Mouse (Mus musculus) spleen, adult 12 weeks (tissue): ENCODE results near the gene Usp3.

Experiments
- DNase-seq: peaks from one replicate; pipeline ENCODE4 v3.0.0; 2022; ENCODE audit warnings: low spot score

The Usp3 gene

DNA sequence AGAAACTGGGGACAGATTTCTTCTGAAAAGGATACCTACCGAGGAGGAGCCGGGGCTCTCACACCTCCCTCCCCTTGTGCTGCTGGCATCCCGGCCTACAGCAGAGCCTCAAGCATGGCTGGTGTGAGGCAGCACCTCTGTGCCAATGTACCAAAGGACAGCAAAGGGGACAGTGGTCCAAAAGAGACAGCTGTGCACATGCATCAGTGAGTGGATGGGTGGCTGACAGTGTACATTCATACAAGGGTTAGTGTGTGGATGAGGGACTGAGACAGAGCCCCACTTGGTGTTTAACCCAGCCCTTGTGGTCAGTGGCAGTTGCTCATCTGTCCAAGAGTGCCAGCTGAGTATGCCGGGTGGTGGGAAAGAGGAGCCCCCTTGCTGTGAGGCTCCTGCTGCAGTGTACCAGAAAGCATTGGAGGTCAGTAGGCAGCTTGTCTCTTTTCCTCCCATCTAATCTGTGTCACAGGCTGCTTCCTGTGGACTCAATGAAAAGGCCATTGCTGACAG is 84.0 kb downstream of the Usp3 start:
- DNase-seq = no peak

DNA sequence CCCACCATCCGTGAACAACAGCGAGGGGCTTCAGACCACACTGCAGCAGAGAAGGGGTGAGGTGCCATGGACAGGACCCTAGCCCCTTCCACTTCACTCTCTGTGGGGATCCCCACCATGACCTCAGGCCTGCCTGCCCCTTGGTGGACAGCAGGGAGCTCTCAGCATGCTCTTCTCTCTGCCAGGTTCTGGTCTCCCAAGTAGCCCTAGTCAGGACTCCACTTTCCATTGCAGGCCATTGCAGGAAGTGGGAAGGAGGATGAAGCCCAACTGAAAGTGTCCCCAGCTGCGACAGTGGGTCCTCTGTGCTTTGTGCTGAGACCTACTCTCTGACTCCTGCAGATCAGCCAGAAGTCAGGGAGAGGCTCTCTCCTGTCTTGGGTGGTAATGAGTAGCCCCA is 85.3 kb downstream of the Usp3 start:
- DNase-seq = no peak

DNA sequence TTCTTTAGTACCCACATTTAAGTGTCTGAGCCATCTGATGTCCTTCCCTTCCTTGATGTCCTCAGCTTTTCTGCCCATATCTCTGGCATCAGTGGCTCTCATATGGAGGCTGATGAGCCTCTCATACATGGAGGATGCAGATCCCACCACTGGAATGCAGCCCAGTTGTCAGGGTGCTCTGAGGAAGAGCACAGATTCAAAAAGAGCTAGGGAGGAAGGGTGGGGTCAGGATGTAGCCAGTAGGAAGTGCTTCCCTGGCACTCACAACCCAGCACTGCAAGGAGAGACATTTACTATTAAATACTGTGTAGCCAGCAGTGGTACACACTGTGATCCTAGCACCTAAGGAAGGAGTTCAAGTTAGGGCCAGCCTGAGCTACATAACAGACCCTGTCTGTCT is 86.5 kb downstream of the Usp3 start:
- no peak for DNase-seq

DNA sequence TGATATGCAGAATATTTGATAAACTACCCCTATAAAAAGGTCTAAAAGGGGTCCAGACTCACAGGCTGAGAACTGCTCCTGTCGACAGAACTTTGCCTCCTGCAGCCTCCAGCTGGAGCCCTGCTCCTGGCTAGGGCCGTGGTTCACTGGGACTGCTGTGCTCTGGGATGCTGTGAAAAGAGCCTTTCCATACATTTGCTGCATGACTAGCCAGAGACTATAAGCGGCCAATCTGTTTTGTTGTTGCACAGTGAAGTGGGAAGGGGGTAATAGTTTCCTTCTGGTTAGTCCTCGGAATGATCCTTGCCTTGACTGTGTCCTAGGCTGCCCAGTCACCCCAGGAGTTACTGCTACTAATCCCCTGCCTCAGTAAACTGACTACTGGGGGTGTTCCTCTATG is 86.9 kb downstream of the Usp3 start:
- no peak for DNase-seq

DNA sequence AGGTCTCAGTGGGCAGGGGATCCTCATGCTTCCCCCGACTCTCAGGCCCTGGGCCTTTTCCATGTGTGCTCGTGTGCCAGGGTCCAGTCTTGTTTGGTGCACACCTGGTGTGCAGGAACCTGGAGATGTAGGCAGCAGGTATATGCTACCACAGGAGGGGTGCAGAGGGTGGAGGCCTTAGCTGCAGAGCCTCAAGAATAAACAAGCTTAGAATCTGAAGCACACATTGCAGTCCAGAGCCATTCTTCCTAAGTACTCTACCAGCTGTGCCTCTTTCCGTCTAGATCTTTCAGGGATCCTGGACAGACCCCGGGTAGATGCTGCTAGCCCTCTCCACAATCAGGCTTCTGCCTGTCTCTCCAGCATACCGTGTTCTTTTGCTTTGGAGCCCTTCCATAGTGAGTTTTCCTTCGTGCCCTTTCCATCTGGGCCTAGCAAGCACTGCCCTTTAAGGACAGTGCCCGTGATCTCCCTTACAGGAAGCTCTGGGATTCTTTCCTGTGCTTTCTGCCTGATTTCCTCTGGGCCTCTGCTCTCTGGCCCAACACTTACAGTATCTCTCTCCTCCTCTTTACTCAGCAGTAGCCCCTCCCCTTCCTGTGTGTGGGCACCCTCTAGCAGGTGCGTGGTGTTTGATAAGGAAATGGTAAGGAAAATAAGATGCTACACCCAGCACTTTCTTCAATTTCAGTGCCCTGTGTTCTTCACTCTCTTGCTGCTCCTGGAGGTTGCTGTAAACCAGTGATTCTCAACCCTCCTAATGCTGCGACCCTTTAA is 87.6 kb downstream of the Usp3 start:
- DNase-seq = peak; percentile 64

DNA sequence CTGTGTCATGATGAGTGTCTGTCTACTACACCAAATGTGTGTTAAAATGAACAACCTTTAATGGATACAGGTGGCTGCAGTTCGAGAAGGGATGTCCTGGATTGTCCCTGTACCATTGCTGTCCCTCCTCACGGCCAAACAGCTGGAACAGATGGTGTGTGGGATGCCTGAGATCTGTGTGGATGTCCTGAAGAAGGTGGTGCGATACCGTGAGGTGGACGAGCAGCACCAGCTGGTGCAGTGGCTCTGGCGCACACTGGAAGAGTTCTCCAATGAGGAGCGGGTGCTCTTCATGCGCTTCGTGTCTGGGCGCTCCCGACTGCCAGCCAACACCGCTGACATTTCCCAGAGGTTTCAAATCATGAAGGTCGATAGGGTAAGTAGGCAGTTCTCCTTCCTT is 88.4 kb downstream of the Usp3 start:
- DNase-seq = no peak

DNA sequence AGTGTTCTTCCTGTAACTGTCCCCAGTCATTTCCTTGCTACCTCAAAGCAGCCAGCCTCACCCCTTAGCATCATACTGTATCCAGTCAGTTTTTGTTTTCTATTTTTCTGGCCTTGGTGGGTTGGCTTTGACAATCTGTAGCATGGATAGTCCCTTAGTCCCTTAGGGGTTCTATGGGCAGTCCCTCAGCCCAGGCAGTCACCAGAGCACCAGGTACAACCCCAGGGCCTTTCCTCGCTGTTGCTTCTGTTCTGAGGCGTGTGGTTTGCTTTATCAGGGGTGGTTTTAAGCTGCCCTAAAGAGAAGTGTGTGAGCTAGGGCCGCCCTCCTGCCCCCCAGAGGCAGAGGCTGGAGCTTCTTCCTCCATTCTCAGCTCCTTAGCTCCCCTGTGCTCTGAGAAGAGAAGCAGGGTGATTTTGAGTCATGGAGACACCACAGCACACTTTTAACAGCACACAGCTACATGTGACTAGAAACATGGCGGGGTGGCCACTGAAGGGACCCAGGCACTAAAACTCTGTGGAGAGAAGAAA is 89.0 kb downstream of the Usp3 start:
- peak; percentile 42 for DNase-seq

DNA sequence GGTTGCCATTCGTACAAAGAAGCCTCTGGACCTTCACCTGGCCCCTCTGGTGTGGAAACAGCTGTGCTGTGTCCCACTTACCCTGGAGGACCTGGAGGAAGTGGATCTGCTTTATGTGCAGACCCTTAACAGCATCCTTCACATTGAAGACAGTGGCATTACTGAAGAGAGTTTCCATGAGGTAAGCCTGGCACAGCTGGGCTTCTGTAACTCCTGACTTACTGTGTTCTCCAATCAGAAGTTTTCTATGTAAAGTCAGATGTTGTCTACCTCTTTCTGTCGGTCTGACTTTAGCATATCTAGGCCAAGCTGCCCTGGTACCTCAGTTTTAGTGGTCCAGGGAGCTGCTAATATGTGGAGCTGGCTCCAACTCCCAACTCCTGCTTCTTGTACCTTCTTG is 91.7 kb downstream of the Usp3 start:
- no peak for DNase-seq

DNA sequence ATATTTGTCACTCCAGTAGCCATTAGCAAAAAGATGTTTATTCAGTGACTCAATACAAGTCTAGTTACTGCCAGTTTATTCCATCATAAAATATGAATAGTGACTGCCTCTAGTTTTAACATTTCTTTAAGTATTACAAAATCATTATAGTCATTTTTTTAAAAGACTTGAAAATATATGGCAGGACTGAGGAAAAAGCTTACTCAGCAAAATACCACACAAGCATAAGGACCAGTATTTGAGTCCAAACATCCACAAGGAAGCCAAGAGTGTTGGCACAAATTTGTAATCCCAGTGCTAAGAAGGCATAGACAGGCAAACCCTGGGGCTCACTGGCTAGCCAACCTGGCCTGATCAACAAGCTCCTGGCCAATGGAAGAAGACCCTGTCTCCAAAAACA is 99.0 kb downstream of the Usp3 start:
- no peak for DNase-seq

DNA sequence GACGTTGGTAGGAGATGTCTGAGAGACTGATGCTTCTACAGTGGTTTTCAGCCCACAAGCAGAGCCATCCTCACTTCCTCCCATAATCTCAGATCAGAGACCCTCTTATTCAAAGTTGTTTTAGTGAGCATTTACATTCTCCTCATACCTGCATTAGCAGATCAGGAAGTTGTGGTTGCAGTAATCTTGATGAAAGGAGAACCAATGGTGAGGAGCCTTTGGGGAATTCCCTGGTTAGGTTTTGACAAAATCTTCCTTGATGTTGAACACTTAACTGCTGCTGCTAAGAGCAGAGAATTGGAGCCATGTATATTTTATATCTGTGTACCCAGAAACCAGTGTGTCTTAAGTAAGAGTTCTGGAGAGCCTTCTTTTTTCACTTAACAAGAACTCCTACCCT is 100.6 kb downstream of the Usp3 start:
- DNase-seq = no peak

DNA sequence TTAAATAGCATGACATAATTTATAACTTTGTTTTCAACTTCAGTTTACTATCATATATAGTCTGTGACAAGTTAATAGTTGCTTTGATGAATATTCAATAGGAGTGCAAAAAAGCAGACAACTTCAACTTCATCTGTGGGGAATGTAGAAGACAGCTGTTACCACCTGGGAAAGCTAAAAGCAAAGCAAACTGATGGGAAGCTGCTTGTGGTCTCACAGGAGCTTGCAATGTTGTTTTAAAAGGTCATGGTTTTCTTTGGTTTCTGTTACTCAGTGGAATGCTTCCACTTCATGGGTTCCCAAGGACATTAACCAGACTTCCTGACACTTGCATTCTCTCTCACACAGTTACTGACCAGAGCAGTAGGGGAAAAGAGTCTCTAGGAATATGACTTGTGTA is 104.2 kb downstream of the Usp3 start:
- no peak for DNase-seq

DNA sequence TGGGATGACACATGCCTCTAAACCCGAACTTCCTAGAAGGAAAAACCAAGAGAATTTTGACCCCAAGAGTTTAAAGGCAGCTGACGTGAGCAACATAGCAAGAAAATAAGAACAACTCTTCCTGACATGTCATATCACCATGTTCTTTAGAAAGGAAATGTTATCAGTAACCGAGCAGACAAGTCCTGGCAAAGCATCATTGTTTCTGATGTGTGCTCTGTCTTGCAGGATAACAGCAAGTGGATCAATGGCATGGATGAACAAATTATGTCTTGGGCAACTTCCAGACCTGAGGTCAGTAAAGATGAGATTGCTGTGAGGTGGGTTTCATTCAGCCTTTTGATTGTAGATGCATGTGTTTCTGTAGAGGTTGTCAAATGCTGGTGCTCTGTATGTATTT is 109.5 kb downstream of the Usp3 start:
- no peak for DNase-seq

DNA sequence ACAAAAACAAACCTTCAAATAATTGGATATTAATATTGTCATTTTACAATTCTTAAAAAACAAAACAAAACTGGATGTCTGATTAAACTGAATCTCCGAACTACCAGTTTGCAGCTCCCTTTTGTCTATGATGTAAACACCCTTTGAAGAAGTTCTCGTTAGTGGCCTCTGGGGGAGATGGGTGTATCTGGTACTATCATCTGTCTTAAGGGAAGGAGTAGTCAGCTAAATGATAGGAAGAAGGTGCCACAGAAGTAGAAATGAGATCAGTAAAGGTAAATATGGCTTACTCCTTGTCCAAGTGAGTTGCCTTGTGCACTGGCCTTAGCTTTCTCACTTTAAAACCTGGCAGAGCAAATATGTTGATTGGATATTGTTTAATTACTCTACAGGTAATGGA is 115.2 kb downstream of the Usp3 start:
- DNase-seq = no peak

DNA sequence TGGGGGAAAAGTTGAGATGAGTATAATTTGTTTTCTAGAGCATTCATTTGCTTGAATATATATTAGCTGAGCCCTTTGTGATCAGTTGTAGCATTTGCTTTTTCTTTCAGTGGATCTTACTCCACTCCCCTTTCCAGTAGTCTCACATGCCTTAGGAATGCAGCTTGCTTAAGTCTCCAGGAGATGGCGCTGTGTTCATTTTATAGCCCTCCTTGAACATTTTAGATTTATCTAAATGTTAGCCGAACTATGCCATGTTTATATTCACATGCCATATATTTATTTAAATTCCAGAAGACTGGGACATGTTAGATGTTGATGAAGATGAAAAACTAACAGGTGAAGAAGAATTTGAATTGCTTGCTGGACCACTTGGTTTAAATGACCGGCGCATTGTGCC is 127.9 kb downstream of the Usp3 start:
- no peak for DNase-seq
